Mouse (Mus musculus) urinary bladder, adult 18-20 months (tissue): ENCODE data around the gene Sncb.
"Not testable (repeated sequence)": the region's sequence is repeated elsewhere in the genome, so short reads cannot be mapped to it uniquely, and the experiment has no call there.

Experiments used
- DNase-seq, 2 experiments: peaks; one replicate each; pipeline ENCODE4 v3.0.0; 2022; ENCODE audit warnings: low spot score in 2 of 2, mixed read lengths in 2 of 2

The Sncb gene

GRCm38 (mm10) chr13:54766192-54766768, at the start of gene Sncb:
Sncb (minus strand) TSS chr13:54766595.
- no peak for DNase-seq

GRCm38 (mm10) chr13:54813381-54813780, 47.0 kb upstream of the Sncb start:
- DNase-seq = no peak

- no peak for DNase-seq
Measured at GRCm38 (mm10) chr13:54811476-54811875, 45.1 kb upstream of the Sncb start.

- no peak for DNase-seq
Measured at GRCm38 (mm10) chr13:54808067-54808466, 41.7 kb upstream of the Sncb start.

GRCm38 (mm10) chr13:54806434-54806976, 40.1 kb upstream of the Sncb start:
- DNase-seq = no peak

GRCm38 (mm10) chr13:54805134-54805838, 38.9 kb upstream of the Sncb start:
- DNase-seq = no peak

- DNase-seq = no peak
Measured at GRCm38 (mm10) chr13:54803010-54803409, 36.6 kb upstream of the Sncb start.

- no peak for DNase-seq
Measured at GRCm38 (mm10) chr13:54800206-54800605, 33.8 kb upstream of the Sncb start.

- DNase-seq = peak; percentile 37 to 43
Measured at GRCm38 (mm10) chr13:54799701-54800100, 33.3 kb upstream of the Sncb start.

GRCm38 (mm10) chr13:54798740-54799139, 32.3 kb upstream of the Sncb start:
- DNase-seq = no peak

GRCm38 (mm10) chr13:54797861-54798643, 31.7 kb upstream of the Sncb start:
- DNase-seq = no peak

GRCm38 (mm10) chr13:54797356-54797755, 31.0 kb upstream of the Sncb start:
- DNase-seq = no peak

- DNase-seq = no peak
Measured at GRCm38 (mm10) chr13:54794843-54795242, 28.4 kb upstream of the Sncb start.

GRCm38 (mm10) chr13:54794002-54794577, 27.7 kb upstream of the Sncb start:
- DNase-seq = no peak

GRCm38 (mm10) chr13:54792259-54793230, 26.1 kb upstream of the Sncb start:
- no peak for DNase-seq

- peak; percentile 37 to 39 for DNase-seq
Measured at GRCm38 (mm10) chr13:54789561-54790397, 23.4 kb upstream of the Sncb start.

GRCm38 (mm10) chr13:54788740-54789560, 22.6 kb upstream of the Sncb start, which contains the start of gene Tspan17:
Tspan17 (plus strand) TSS chr13:54789377.
- peak; percentile 96 for DNase-seq

GRCm38 (mm10) chr13:54787591-54787990, 21.2 kb upstream of the Sncb start:
- not testable (repeated sequence) for DNase-seq

- DNase-seq = no peak
Measured at GRCm38 (mm10) chr13:54783698-54784097, 17.3 kb upstream of the Sncb start, which contains the start of gene Eif4e1b. Eif4e1b (plus strand) TSS chr13:54783998.
